Mouse (Mus musculus) E14TG2a.4 (cell line): Measurements from ENCODE around the gene Sox4.

ENCODE experiments used
- CTCF ChIP-seq: conservative IDR thresholded peaks from 2 replicates; pipeline ENCODE4 v1.5.1; 2014; ENCODE audit warnings: low read length
- NANOG ChIP-seq: IDR thresholded peaks from 2 replicates; pipeline ENCODE4 v1.6.1; 2014; ENCODE audit warnings: borderline replicate concordance, low read length, mixed read lengths

DNA sequence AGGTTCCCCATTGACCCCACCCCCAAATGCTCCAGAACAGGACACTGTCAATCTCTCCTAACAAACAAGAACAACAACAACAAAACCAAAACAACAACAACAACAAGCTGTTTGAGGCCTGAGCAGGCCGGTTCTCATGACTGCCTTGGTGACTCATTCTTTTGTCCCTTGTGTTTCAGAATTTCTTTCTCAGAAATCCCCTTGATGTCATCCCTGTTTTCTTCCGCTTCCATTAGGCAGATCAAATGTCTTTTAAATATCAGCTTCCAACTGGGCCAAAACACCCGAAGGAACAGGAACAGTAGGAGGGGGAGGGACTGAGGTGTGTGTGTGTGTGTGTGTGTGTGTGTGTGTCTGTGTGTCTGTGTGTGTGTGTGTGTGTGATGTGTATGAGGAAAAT, 21.7 kb downstream of the Sox4 start:
- TF ChIP-seq CTCF (no peak), NANOG (no peak)
